Mouse (Mus musculus) small intestine, adult 2 months (tissue): ENCODE measurements around the gene Chchd5. TPM values are rescaled to one million over a fixed set of nuclear protein-coding genes. Genes with fewer than 3 reads are reported as not detected.

ENCODE experiments used
- H3K27ac ChIP-seq: fragments of 200-500 bp; 2 replicates; pipeline ENCODE4 v1.5.1; 2012; ENCODE audit warnings: low read depth, low read length, control low read depth, inconsistent platforms; ENCODE audit not compliant: insufficient read depth
- H3K27me3 ChIP-seq: fragments of 200-500 bp; 2 replicates; pipeline ENCODE4 v1.6.1; 2012; ENCODE audit warnings: mild to moderate bottlenecking, moderate library complexity, low read length, inconsistent platforms; ENCODE audit not compliant: control insufficient read depth, insufficient read depth
- H3K36me3 ChIP-seq: fragments of 200-500 bp; 2 replicates; pipeline ENCODE4 v1.6.1; 2012; ENCODE audit warnings: mild to moderate bottlenecking, low read length, control low read depth, inconsistent platforms; ENCODE audit not compliant: control insufficient read depth, insufficient read depth
- H3K4me1 ChIP-seq: fragments of 200-500 bp; 2 replicates; pipeline ENCODE4 v1.6.1; 2012; ENCODE audit warnings: low read length, inconsistent platforms, mixed read lengths; ENCODE audit not compliant: control insufficient read depth, insufficient read depth, insufficient read length
- H3K4me3 ChIP-seq: fragments of 200-500 bp; 2 replicates; pipeline ENCODE4 v1.5.1; 2012; ENCODE audit warnings: low read depth, mild to moderate bottlenecking, control low read depth, inconsistent platforms, low read length, moderate library complexity
- CTCF ChIP-seq: fragments of 200-500 bp; IDR thresholded peaks from 2 replicates; pipeline ENCODE4 v1.5.1; 2012; ENCODE audit warnings: low read depth, mild to moderate bottlenecking, control low read depth, inconsistent platforms, low read length, moderate library complexity, mixed read lengths; ENCODE audit not compliant: insufficient replicate concordance, insufficient read length; ENCODE audit errors: extremely low read depth
- POLR2A ChIP-seq: fragments of 200-500 bp; IDR thresholded peaks from 2 replicates; pipeline ENCODE4 v1.6.1; 2012; ENCODE audit warnings: low read depth, mild to moderate bottlenecking, control low read depth, inconsistent platforms, low read length, moderate library complexity
- WGBS: fragments of 180-500 bp; shearing (Covaris S2); methylation state at CpG from one replicate; pipeline ENCODE4 v1.1.7; 2018; 5-methylcytosine and 5-hydroxymethylcytosine counted together
- polyA plus RNA-seq: library from polyadenylated mRNA; depleted of rRNA; stranded (reverse); fragments of >200 nt; gene quantifications from 2 replicates; pipeline ENCODE4 v1.2.3, GENCODE M21; 2012; rRNA removed

Gene Chchd5
- 9.7 and 21.0 TPM in 2 replicates for polyA plus RNA-seq

DNA sequence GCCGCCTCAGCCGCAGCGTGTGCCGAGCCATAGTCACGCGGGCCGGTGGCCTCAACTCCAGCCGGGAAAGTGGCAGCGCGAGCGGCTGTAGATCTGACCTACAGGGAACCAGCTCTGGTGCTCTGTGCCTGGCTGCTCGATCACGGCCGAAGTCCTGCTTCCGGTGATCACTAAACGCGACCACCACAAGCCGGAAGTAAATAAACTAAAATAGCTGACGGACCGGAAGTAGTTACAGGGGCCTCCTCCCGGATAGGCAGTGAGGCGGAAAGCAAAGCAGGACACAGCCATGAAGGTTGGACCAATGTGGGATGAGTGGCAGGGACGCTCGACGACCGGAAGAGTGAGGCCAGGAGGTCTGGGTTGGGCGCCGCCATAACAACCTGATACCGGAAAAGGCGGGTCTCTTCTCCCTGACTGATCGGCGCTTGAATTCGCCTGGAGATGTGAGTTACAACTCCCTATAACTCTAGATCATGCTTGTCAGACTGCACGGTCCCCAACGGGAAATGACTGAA, at the start of gene Chchd5:
Gene Chchd5, plus strand, starts transcription at position 289 of the 518 bp plus-strand sequence.
- under 1% methylated on average over 35 of the region's 35 CpGs for WGBS

DNA sequence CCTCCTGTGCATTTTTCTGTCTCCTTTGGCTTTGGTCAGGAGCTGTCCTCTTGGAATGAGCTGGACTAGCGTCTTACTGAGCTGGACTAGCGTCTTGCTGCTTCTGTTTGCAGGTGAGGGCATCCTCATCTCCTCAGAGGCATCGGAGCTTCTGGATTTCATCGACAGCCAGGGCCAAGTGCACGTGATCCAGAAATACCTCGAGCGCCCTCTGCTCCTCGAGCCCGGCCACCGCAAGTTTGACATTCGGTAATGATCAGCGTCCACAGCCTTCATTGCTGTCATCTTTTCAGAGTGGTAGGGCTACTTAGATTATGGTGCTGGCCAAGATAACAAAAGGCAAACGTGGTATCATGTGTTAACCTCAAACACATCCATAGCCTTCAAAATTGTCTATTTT, 48.4 kb upstream of the Chchd5 start:
- 76% methylated on average over 13 of the region's 13 CpGs for WGBS
- Histone ChIP-seq H3K4me1 (no peaks in the 10 kb centered on the region), H3K27me3 (no peaks in the 10 kb centered on the region), H3K36me3 (no peaks in the 10 kb centered on the region), H3K4me3 (no peak overlapping the region), H3K27ac (no peak overlapping the region)
- TF ChIP-seq CTCF: no peak
- TF ChIP-seq POLR2A: no peak

More for the DNA sequence above, at the start of gene Chchd5:
- H3K27ac ChIP-seq: peak within 1 kb of the TSS; percentile 79
- H3K4me3 ChIP-seq: peak within 1 kb of the TSS; percentile 84
- no peaks in the 10 kb centered on the region for H3K27me3 ChIP-seq
- no peak for TF ChIP-seq CTCF
- peak; percentile 55 for TF ChIP-seq POLR2A
- H3K4me1 ChIP-seq: peaks cover 10% of the 10 kb centered on the region
- peaks cover 24% of the 10 kb centered on the region for H3K36me3 ChIP-seq

DNA sequence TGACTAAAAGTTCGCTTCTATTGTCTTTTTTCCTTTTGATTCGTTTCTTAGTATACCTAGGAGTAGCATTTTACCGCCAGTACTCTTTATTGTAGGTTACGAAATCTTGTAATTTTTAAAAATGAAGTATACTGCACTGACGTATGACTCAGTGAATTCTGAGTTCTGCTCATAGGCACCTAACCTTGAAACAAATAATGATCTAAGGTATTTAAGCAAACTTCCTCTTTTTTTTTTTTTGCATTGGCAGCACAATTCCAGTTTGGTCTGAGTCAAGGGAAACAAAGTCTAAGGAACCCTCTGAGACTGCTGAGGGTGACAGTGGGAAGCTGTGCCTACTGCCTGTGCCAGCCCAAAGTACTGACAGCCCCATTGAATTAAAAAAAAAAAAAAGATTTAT, 46.0 kb upstream of the Chchd5 start:
- WGBS: 91% methylated on average over 5 of the region's 5 CpGs
- TF ChIP-seq CTCF: no peak
- no peak for TF ChIP-seq POLR2A
- H3K27me3 ChIP-seq: no peaks in the 10 kb centered on the region
- no peak overlapping the region for H3K4me3 ChIP-seq
- H3K36me3 ChIP-seq: no peaks in the 10 kb centered on the region
- H3K27ac ChIP-seq: no peak overlapping the region
- H3K4me1 ChIP-seq: no peaks in the 10 kb centered on the region

DNA sequence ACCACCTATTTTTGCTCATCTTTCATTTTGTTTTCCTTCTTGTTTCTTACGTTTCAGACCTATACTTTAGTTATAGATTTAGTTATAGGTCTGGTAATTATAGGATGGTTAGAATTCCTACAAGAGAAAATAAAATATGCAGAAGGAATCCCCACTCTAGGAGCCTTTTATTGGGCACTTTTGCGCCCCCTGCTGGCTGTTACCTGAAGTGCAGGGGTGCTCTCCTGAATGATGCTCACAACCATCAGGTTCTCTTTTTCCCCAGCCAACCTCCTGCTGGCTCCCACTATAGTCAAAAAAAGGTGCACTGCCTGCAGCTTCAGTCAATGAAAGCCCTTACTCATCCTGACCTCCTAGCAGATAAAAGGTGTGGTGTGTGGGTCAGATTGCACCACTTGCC, 44.5 kb upstream of the Chchd5 start:
- Histone ChIP-seq H3K27me3 (no peaks in the 10 kb centered on the region), H3K27ac (no peak overlapping the region), H3K4me3 (no peak overlapping the region), H3K36me3 (no peaks in the 10 kb centered on the region), H3K4me1 (no peaks in the 10 kb centered on the region)
- peak; percentile 71; the same call in 1 of the 2 replicates for TF ChIP-seq CTCF
- no peak for TF ChIP-seq POLR2A
- 58% methylated on average over 2 of the region's 2 CpGs for WGBS

DNA sequence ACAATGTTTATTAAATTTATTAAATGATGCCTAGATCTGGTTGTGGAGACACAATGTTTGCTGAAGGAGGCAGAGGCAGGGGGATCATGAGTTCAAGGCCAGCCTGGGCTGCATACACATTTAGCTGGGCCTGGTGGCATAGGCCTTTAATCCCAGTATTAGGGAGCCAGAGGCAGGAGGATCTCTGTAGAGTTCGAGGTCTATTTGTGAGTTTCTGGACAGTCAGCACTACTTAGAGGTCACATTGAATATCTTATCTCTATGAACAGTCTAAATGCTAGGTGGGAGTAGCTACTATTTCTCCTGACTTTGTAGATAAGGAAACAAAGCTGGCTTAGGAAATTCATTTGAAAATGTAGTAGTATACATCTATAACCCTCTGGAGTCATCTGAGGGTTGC, 42.0 kb upstream of the Chchd5 start:
- no peaks in the 10 kb centered on the region for H3K27me3 ChIP-seq
- 96% methylated on average over 1 of the region's 1 CpGs for WGBS
- no peak overlapping the region for H3K27ac ChIP-seq
- H3K36me3 ChIP-seq: no peaks in the 10 kb centered on the region
- TF ChIP-seq CTCF (no peak), POLR2A (no peak)
- H3K4me3 ChIP-seq: no peak overlapping the region
- H3K4me1 ChIP-seq: no peaks in the 10 kb centered on the region

DNA sequence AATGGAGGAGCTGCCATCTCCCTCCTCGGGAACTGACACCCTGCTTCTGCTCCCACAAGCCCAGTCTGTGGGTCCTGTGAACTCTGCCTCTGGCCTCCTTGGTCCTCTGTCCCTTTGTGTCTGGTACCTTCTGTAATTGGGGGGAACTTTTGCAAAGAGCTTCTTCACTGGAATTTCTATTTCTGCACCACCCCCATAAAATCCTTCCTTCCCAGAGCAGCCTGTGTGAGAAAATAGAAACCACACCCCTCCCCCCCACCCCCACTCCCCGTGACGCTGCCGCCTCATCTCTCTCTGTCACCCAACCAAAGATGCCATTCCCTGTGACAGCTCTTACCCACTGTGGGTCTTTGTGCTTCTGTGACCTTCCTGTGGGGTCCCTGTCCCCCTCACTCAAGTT, 39.1 kb upstream of the Chchd5 start:
- WGBS: 89% methylated on average over 4 of the region's 4 CpGs
- Histone ChIP-seq H3K36me3 (no peaks in the 10 kb centered on the region), H3K4me1 (no peaks in the 10 kb centered on the region), H3K27ac (no peak overlapping the region), H3K4me3 (no peak overlapping the region), H3K27me3 (no peaks in the 10 kb centered on the region)
- TF ChIP-seq POLR2A: no peak
- TF ChIP-seq CTCF: no peak

DNA sequence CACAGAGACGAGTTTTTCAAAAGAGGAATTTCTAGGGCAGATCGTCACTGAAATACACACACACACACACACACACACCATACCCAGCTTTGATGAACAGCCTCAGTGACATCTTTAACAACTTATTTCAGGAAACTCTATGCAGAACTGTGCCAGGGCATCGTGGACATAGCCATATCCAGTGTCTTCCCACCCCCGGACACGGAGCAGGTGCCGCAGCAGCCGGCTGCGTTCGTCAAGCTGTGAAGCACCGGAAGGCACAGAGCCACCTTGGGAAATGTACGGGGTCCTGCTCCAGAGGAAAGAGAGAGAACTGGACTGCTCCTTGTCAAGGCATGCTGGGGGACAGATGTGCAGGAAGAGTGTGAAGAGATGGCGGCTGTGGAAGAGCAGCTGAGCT, 36.7 kb upstream of the Chchd5 start:
- Histone ChIP-seq H3K27ac (no peak overlapping the region), H3K4me1 (no peaks in the 10 kb centered on the region), H3K4me3 (no peak overlapping the region), H3K36me3 (no peaks in the 10 kb centered on the region), H3K27me3 (no peaks in the 10 kb centered on the region)
- WGBS: 95% methylated on average over 12 of the region's 12 CpGs
- TF ChIP-seq CTCF (no peak), POLR2A (no peak)
